Mouse (Mus musculus) CH12.LX (cell line): ENCODE measurements at regions not wholly inside any gene's neighbourhood (a gene's known extent, or its start where the extent isn't known, plus 50 kb on each side); places are given as distances from the start of the nearest gene placed in this dataset.

ENCODE experiments used
- DNase-seq: peaks from one replicate; pipeline ENCODE4 v3.0.0-alpha.2; 2013; ENCODE audit errors: extremely low read depth
- H3K27ac ChIP-seq: 2 replicates; pipeline ENCODE4 v1.5.1; 2012; ENCODE audit warnings: low read depth, mild to moderate bottlenecking, control low read depth, moderate library complexity; ENCODE audit not compliant: insufficient read depth
- H3K27me3 ChIP-seq: replicated peaks from 2 replicates; pipeline ENCODE3; 2012; ENCODE audit warnings: inconsistent platforms
- H3K36me3 ChIP-seq, 2 experiments: replicated peaks in 1 of 2; 2 replicates each; pipeline versions ENCODE3 to v1.6.1; 2012; ENCODE audit warnings: inconsistent platforms in 1 of 2, low read length in 1 of 2, mild to moderate bottlenecking in 1 of 2, mixed read lengths in 1 of 2, moderate library complexity in 1 of 2; ENCODE audit not compliant: control insufficient read depth in 1 of 2, insufficient read depth in 1 of 2
- H3K4me1 ChIP-seq, 2 experiments: 2 replicates each; pipeline ENCODE4 v1.6.1; 2012; ENCODE audit warnings: inconsistent platforms in 1 of 2, moderate library complexity in 1 of 2; ENCODE audit not compliant: insufficient read depth in 2 of 2, control insufficient read depth in 1 of 2
- H3K4me2 ChIP-seq: 2 replicates; pipeline ENCODE4 v1.6.1; 2012; ENCODE audit warnings: low read depth, mild to moderate bottlenecking, control low read depth; ENCODE audit not compliant: poor library complexity, insufficient read depth, severe bottlenecking
- H3K4me3 ChIP-seq, 3 experiments: fragments of 150-350 bp in 1 of 3; sonication (generic) in 1 of 3; replicated peaks in 1 of 3; 2 replicates each; pipeline versions ENCODE3 to v1.5.1; 2011 to 2012; ENCODE audit warnings: low read depth in 2 of 3, low read length in 2 of 3, mild to moderate bottlenecking in 2 of 3, moderate library complexity in 2 of 3, control low read depth in 1 of 3, improper control_type of control experiment in 1 of 3, inconsistent platforms in 1 of 3, mixed read lengths in 1 of 3; ENCODE audit not compliant: poor library complexity in 1 of 3
- H3K79me2 ChIP-seq: replicated peaks from 2 replicates; pipeline ENCODE4 v1.6.1; 2012; ENCODE audit warnings: mild to moderate bottlenecking, moderate library complexity; ENCODE audit not compliant: control insufficient read depth, poor library complexity, insufficient read depth, severe bottlenecking; ENCODE audit errors: extremely low read depth
- H3K9ac ChIP-seq: 2 replicates; pipeline ENCODE4 v1.6.1; 2012; ENCODE audit warnings: low read depth, mild to moderate bottlenecking, control low read depth, moderate library complexity; ENCODE audit not compliant: insufficient read depth
- H3K9me3 ChIP-seq: replicated peaks from 2 replicates; pipeline ENCODE3; 2012; ENCODE audit warnings: low read length, inconsistent platforms, mixed read lengths
- BHLHE40 ChIP-seq: IDR thresholded peaks from 2 replicates; pipeline ENCODE4 v1.6.1; 2011; ENCODE audit warnings: mild to moderate bottlenecking, low read depth, low read length, improper control_type of control experiment
- CHD1 ChIP-seq: IDR thresholded peaks from 2 replicates; pipeline ENCODE4 v1.6.1; 2012; ENCODE audit warnings: low read depth, low read length, improper control_type of control experiment, inconsistent platforms
- CHD2 ChIP-seq: IDR thresholded peaks from 2 replicates; pipeline ENCODE4 v1.6.1; 2011; ENCODE audit warnings: low read length, improper control_type of control experiment
- CTCF ChIP-seq, 2 experiments: IDR thresholded peaks in 1 of 2; conservative IDR thresholded peaks in 1 of 2; 2 replicates each; pipeline ENCODE4 v1.5.1; 2011 to 2012; ENCODE audit warnings: low read depth in 2 of 2, low read length in 2 of 2, improper control_type of control experiment in 1 of 2, inconsistent platforms in 1 of 2, mild to moderate bottlenecking in 1 of 2, moderate library complexity in 1 of 2
- ELF1 ChIP-seq: IDR thresholded peaks from 2 replicates; pipeline ENCODE4 v1.6.1; 2014; ENCODE audit warnings: low read depth, mild to moderate bottlenecking, inconsistent platforms, low read length, improper control_type of control experiment
- EP300 ChIP-seq: IDR thresholded peaks from 2 replicates; pipeline ENCODE4 v1.6.1; 2011; ENCODE audit warnings: low read length, improper control_type of control experiment
- ETS1 ChIP-seq: conservative IDR thresholded peaks from 2 replicates; pipeline ENCODE4 v1.6.1; 2012; ENCODE audit warnings: low read depth, mild to moderate bottlenecking, inconsistent platforms, low read length, improper control_type of control experiment, moderate library complexity
- GABPA ChIP-seq: IDR thresholded peaks from 2 replicates; pipeline ENCODE4 v1.6.1; 2012; ENCODE audit warnings: low read depth, low read length, improper control_type of control experiment, inconsistent platforms; ENCODE audit not compliant: insufficient replicate concordance
- KAT2A ChIP-seq: IDR thresholded peaks from 2 replicates; pipeline ENCODE4 v1.6.1; 2012; ENCODE audit warnings: low read length, improper control_type of control experiment, inconsistent platforms; ENCODE audit not compliant: insufficient replicate concordance
- MAFK ChIP-seq: IDR thresholded peaks from 2 replicates; pipeline ENCODE4 v1.6.1; 2011; ENCODE audit warnings: low read length, improper control_type of control experiment; ENCODE audit not compliant: insufficient replicate concordance
- MEF2A ChIP-seq: IDR thresholded peaks from 2 replicates; pipeline ENCODE4 v1.6.1; 2014; ENCODE audit warnings: low read depth, mild to moderate bottlenecking, inconsistent platforms, low read length, improper control_type of control experiment, borderline replicate concordance
- MYC ChIP-seq: IDR thresholded peaks from 2 replicates; pipeline ENCODE4 v1.6.1; 2011; ENCODE audit warnings: low read depth, mild to moderate bottlenecking, improper control_type of control experiment, low read length
- NELFE ChIP-seq: IDR thresholded peaks from 2 replicates; pipeline ENCODE4 v1.6.1; 2011; ENCODE audit warnings: low read depth, low read length, improper control_type of control experiment
- RCOR1 ChIP-seq: conservative IDR thresholded peaks from 2 replicates; pipeline ENCODE4 v1.6.1; 2012; ENCODE audit warnings: low read depth, mild to moderate bottlenecking, inconsistent platforms, low read length, improper control_type of control experiment
- TBP ChIP-seq: conservative IDR thresholded peaks from 2 replicates; pipeline ENCODE4 v1.6.1; 2011; ENCODE audit warnings: low read depth, low read length, improper control_type of control experiment
- USF1 ChIP-seq: IDR thresholded peaks from 2 replicates; pipeline ENCODE4 v1.6.1; 2014; ENCODE audit warnings: low read depth, mild to moderate bottlenecking, inconsistent platforms, low read length, improper control_type of control experiment
- ZC3H11A ChIP-seq: IDR thresholded peaks from 2 replicates; pipeline ENCODE4 v1.6.1; 2012; ENCODE audit warnings: low read depth, mild to moderate bottlenecking, inconsistent platforms, low read length, improper control_type of control experiment
- ZKSCAN1 ChIP-seq: IDR thresholded peaks from 2 replicates; pipeline ENCODE4 v1.6.1; 2012; ENCODE audit warnings: low read depth, inconsistent platforms, low read length, improper control_type of control experiment, borderline replicate concordance
- ZMIZ1 ChIP-seq: IDR thresholded peaks from 2 replicates; pipeline ENCODE4 v1.6.1; 2012; ENCODE audit warnings: low read depth, mild to moderate bottlenecking, inconsistent platforms, low read length, improper control_type of control experiment
- ZNF384 ChIP-seq: IDR thresholded peaks from 2 replicates; pipeline ENCODE4 v1.6.1; 2012; ENCODE audit warnings: low read depth, low read length, improper control_type of control experiment, inconsistent platforms
- dilution Hi-C: fragments of 300-500 bp; cut with MboI; formaldehyde crosslinking; loops from 2 replicates; pipeline ENCODE4 v1.14.3; 2020; ENCODE audit warnings: low sequenced_read_pairs; ENCODE audit not compliant: extremely low pct_unique_long_range_greater_than_20kb, extremely low pct_ligation_motif_present
- in situ Hi-C: fragments of 300-500 bp; cut with MboI; formaldehyde crosslinking; loops from 3 replicates; pipeline ENCODE4 v1.14.3; 2019; ENCODE audit warnings: low sequenced_read_pairs, low pct_ligation_motif_present, low pct_unique_long_range_greater_than_20kb, mixed read lengths

GRCm38 (mm10) chr4:69456420-69456819 lies 502.2 kb upstream of the Brinp1 start:
- peaks cover 22% of the 10 kb centered on the region for H3K9me3 ChIP-seq
- H3K79me2 ChIP-seq, result no peaks in the 10 kb centered on the region
- no peak for TF ChIP-seq KAT2A
- TF ChIP-seq CTCF (conservative IDR thresholded peaks at IDR 0.05 in 1 of 2, IDR thresholded peaks at IDR 0.05 in 1 of 2; ENCODE audit: low read depth in 2 of 2, low read length in 2 of 2), result no peak
- no peak for TF ChIP-seq ELF1
- TF ChIP-seq RCOR1, result no peak
- TF ChIP-seq MAFK, result no peak
- TF ChIP-seq MYC, result no peak
- no peak for TF ChIP-seq BHLHE40
- TF ChIP-seq MEF2A, result no peak
- no peak for TF ChIP-seq EP300
- no peak for TF ChIP-seq USF1
- TF ChIP-seq ZNF384, result no peak
- TF ChIP-seq ZC3H11A, result no peak
- TF ChIP-seq NELFE, result no peak
- TF ChIP-seq ETS1, result no peak
- no peak for TF ChIP-seq CHD1
- no peak for TF ChIP-seq TBP
- no peak for TF ChIP-seq GABPA
- H3K4me1 ChIP-seq, result no peaks in the 10 kb centered on the region
- H3K4me2 ChIP-seq, result no peak overlapping the region
- H3K4me3 ChIP-seq, result no peak overlapping the region
- no peaks in the 10 kb centered on the region for H3K27me3 ChIP-seq
- DNase-seq, result no peak
- H3K27ac ChIP-seq, result no peak overlapping the region
- dilution Hi-C loops (no loop called here), in situ Hi-C loops (no loop called here)
- H3K9ac ChIP-seq, result no peak overlapping the region
- no peaks in the 10 kb centered on the region for H3K36me3 ChIP-seq

GRCm38 (mm10) chr4:69446161-69446560 lies 492.0 kb upstream of the Brinp1 start:
- Histone ChIP-seq H3K9ac (no peak overlapping the region), H3K27me3 (no peaks in the 10 kb centered on the region), H3K79me2 (no peaks in the 10 kb centered on the region), H3K9me3 (peaks cover 11% of the 10 kb centered on the region), H3K4me3 (no peak overlapping the region), H3K27ac (no peak overlapping the region), H3K4me1 (no peaks in the 10 kb centered on the region), H3K36me3 (no peaks in the 10 kb centered on the region), H3K4me2 (no peak overlapping the region)
- dilution Hi-C loops, result no loop called here
- in situ Hi-C loops, result no loop called here
- no peak for DNase-seq
- no peak for TF ChIP-seq ZMIZ1
- TF ChIP-seq ZKSCAN1, result no peak
- no peak for TF ChIP-seq CHD2
